Mouse (Mus musculus) cerebellum, postnatal 4 days (tissue): Measurements from ENCODE around the gene Kcnk6.

Experiments
- DNase-seq, 2 experiments: peaks; one replicate each; pipeline ENCODE4 v3.0.0; 2022; ENCODE audit warnings: low spot score in 2 of 2, mixed read lengths in 1 of 2

Kcnk6 gene

DNA sequence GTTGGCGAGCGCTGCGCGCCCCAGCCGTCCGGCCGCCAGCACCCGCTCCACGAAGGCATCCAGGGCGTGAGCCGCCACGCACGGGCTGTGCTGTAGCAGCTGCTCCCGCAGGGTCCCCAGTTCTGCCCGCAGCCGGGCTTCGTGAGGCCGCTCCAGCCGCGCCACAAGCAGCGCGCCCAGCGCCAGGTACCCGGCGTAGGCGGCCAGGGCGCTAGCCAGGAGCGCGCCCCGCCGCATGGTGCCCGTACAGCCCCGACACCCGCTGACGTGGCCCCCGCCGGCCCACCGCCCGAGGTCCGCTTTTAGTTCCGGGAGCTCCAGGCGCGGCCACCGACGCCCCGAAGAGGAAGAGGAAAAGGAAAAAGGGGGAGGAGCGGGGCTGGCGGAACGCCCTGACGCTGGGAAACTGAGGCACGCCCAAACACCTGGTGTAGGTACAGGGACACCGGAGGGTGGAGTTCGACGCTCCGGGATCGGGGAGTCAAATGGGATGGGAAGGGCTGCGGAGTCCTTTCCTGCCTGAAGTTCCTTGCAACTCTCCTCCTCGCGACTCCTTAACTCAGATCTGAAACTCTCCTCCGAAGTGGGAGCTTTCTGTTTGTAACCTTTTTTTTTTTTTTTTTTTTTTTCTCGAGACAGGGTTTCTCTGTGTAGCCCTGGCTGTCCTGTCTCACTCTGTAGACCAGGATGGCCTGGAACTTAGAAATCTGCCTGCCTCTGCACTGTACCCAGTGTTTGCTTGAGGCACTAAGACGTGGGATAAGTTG is at the start of gene Kcnk6:
Gene Kcnk6 (minus strand): TSS at position 269 of the 767 bp plus-strand sequence.
- DNase-seq, result no peak

DNA sequence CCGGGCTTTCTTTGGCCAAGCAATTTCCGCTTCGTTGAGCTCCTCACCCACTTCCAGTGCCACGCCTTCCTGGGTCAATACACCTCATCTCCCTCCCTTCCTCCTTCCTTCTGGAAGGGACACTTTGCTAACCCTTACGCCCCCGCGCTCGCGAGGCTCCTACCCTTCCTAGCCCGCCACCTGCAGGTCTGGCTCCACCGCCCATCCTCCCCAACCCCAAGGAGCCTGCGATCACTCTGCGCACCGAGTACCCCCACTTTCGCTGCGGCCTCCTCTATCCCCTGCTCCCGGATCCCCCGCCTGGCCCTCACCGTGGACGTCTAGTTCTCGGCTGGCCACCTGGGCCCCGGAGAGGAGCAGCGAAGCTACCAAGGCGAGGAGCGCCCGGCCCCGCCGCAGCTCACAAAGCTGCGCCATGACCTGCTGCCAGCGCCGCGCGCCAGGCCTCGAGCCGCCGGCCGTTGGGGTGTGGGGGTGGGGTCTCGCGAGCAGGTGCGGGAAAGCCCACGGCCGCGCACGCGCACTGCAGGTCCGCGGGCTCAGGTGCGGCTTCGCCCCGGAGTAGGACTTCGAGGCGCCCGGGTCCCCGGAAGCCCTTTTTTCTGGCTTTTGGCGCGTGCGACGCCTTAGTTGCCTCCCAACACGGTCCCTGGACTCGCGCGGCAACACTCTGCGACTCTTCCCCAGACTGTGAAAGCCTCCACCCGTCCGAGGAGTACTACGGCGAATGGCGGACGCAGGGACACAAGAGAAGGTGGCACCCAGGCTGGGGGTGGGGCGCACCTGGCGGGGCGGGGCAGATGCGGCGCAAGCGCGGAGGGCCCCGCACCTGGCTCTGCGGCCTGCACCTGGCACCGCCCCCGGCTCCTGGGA is 49.1 kb upstream of the Kcnk6 start, which contains the start of gene Spint2:
Gene Spint2 (minus strand): TSS at position 712 of the 873 bp plus-strand sequence.
- peak in 1 of 2 experiments; percentile 62 for DNase-seq

DNA sequence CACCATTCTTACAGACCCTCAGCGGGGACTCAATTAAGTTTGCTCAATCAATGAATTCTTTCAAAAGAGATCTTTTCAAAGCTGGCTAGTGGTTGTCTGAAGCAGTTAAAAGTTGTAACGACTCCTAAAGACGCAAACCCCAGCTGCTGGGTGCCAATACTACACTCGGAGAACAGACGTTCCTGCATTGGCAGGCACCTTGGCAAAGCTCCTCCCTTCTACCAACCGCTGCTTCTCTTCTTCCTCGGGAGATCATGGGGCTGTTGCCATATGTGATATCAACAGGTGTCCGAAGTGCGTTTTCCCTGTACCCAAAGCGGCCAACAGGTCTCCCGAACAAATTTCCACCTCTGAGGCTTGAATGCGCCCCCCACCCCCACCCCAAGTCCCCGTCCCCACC is 48.5 kb upstream of the Kcnk6 start:
- no peak for DNase-seq

DNA sequence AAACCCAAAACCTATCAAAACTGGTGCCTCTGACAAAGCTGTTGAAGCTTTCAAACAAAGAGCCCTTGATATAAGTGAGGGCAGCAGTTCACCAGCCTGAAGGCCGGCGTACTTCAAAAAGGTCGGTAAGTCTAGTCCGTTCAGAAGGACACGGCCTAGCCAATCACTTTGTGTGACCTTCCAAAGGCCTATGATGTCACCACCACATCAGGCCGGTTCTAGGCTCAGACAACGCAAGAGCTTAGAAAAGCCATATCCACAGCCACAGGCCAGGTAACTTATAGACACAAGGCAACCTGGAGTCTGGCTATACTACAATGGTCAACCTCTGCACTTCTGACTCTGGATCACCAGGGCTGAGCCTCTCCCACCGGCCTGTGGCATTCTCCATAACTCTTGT is 47.6 kb upstream of the Kcnk6 start:
- DNase-seq, result no peak

DNA sequence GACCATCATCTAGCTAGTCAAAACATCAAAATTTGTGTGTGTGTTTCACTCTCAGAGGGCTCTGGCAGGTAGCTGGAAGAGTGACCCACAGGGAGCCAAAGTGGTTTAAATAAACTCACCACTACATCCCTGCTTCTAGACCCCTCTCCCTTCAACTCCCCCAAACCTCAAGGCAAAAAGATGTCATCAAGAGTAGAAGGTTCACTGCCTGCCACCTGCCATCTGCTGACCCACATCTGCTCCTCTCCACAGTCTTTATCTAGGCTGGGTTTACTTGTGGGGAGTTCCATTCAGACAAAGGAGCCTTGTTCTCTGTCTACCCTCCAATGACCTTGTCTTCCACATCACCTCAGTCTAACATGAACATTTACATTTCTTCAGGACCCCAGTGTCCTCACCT is 46.9 kb upstream of the Kcnk6 start:
- no peak for DNase-seq

DNA sequence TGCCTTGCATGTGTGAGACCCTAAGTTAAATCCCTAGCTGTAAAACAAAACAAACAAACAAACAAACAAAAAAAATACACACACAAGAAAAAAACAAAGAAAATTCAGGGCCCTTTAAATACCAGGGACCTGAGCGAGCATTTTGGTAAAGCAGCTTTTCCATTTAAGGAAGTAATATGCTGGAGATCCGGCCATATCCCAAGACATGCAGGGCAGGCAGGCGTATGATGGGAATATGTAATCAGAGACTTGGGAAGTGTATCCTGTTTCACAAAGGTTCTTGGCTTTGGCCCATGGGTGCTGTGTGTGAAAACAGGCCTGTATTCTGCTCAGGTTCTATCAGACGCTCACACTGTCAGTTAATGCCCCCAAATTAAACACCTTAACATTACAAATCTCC is 45.2 kb upstream of the Kcnk6 start:
- no peak for DNase-seq

DNA sequence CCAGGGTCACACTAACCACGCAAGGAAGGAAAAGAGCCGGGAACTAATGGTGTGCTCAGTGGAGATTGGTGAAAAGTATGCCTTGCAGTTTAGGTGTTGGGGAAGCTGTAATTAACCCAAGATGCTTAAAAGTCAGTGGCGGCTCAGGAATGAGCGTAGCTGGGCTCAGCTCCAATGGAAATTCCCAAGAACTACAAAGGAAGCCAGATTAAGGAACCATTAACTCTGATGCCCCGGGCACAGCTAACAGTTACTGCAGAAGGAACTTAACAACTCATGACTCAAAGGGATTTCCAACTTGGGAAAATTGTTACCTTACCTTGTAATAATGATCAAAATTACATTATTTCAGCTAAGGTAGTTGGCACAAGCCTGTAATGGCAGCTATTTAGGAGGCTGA is 44.4 kb upstream of the Kcnk6 start:
- no peak for DNase-seq

DNA sequence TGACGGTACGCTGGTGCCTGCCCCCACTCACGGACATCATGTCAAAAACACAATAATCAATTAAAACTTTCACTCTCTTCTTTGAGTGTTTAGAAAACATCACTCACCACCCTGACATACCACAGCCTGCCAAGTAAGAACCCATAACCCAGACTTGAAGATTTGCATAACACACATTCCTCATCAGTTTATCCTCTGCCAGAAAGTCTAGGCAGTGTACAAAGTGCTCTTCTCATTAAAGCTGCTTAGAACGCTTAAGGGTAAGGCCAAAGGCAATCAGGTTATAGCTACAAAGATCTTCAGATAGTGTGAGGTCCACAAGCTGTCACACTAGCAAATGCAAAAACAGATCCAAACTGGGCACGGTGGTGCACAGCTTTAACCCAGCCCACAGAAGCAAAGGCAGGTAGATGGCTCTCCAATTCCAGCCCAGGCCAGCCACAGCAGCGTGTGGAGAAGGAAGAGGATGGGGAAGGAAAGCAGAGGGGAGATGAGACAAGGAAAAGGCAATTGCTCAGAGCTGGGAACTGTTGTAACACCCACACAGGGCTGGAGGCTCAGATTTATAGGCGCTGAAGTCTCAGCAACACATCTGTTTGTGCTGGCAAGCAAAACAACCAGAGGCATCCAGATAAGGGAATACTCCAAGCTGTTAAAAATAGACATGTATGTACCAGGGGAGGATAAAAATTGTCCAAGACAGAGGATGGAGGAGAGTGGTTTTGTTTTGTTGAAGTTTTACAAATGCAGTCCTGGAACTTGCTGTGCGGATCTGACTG is 39.6 kb upstream of the Kcnk6 start:
- DNase-seq, result no peak

DNA sequence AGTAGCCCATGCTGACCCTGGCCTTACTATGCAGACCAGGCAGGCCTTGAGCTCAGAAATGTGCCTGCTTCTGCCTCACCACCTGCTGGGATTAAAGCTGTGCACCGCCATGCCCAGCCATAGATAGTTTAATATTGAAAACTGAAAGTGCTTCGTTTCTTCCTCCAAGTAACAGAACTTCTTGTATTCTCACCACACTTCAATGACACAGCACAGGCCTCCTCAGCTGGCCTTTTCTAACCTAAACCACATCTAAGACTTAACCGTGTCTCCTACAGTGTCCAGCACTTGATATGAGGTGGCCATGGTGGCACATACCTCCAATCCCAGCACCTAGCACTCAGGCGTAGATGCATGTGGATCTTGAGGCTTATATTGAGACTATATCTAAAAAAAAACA is 38.1 kb upstream of the Kcnk6 start:
- no peak for DNase-seq

DNA sequence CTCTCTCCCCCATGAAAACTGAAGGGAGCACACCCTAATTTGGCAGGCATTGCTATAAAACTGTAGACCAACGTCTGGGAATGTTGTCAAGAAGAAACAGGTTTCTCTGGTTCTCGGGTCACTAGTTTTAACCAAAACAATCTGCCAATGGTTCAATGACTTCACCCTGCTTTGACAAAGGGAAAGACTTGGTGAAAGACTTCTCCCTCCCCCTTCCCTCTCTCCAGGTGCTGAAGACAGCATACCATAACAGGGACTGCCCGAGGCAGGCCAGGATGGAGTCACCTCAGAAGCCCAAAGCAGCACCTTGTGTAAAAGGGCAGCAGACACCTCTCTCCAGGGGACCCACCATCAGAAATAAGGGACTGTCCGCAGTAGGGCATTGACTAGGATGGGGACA is 34.6 kb upstream of the Kcnk6 start:
- DNase-seq, result no peak

DNA sequence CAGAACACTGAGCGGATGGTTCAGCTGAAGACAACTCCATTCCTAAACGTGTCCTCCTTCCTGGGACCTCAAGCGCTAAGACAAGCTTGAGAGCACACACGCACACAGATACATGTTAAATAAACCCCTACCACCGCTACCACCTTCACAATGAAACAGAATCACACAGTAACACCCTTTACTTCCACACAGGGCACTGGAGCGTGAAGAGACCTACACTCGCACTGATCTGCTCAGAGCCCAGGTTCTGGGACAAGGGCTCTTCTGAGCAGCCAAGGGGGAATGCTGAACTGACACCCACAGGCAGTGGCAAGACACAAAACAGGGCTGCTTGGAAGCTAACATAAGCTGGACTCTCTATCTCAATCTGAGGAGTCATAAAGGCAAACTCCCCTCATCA is 33.3 kb upstream of the Kcnk6 start:
- DNase-seq, result no peak

DNA sequence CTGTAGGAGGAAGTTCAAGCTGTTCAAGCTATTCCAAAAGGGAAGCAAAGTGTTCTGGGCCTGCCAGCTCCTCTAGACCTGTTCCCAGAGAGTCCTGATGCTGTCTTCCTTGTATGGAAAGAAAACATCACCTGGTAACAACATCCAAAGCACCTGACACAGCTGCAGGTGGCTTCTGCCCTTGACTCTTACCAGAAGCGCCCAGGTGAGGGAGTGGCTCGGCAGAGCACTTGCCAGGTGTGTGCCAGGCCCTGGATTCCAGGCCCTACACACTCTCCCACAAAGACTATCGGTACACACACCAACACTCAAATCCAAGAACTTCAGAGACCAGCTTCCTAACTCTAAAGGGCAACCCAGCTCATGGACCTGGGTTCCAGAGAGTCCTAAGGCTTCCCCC is 31.5 kb upstream of the Kcnk6 start:
- DNase-seq, result no peak

DNA sequence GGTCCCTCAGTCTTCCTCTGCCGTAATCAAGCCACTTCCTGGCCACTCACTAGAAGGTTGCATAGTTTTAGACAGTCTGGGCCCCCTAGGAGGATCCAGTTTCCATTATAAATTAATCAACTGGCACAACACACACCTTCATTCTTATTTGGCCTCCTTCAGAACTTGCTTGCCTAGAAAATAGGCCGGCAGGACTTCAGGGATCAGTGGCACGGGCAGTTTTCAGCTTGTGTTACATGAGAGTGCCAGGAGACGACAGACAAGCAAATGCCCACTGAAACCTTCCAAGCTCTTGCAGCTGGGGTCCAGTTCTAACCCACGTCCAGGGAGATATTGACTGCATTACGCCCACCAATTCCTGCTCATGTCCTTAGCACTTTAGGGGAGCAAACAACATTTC is 29.8 kb upstream of the Kcnk6 start:
- DNase-seq, result no peak

DNA sequence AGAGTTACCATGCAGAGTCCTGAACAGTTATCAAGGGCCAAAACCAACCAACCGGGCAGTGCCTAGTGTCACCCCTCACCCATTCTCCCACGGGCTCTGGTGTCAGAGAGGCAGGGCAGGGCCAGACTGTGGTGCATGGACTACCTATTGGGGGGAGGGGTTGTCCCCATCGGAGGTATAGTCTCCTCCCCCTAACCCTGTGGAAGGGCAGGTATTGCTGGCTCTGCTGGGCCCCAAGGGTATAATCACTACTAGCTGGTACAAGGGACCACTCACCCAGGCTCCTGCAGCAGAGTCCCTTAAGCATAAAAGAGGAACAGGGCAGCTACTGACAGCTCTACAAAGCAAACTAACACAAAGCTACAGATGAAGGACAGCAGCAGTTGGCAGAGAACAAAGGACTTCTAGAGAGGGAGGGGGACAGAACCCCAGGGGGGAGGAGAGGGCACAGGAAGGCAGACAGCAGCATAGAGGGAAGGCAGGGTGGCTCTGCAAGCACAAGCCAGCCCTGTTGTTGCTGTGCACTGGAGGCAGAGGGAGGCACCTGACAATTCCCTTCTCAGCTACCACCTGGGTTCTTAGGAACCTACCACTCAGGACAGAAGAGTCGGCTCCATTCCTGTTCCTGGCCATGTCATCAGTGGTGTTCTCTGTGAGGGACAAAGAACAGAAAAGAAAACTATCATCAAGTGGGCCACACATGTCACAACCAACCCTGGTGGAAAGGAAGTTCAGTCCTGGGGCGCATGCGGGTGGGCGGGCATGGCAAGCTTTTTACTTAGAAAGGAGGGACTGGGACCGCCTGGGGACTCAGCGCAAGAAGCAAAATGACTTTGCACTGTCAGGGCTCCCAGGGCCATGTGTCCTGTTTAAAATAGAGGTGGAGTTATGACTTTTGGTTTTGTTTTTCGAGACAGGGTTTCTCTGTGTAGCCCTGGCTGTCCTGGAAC is 27.7 kb upstream of the Kcnk6 start:
- no peak for DNase-seq

DNA sequence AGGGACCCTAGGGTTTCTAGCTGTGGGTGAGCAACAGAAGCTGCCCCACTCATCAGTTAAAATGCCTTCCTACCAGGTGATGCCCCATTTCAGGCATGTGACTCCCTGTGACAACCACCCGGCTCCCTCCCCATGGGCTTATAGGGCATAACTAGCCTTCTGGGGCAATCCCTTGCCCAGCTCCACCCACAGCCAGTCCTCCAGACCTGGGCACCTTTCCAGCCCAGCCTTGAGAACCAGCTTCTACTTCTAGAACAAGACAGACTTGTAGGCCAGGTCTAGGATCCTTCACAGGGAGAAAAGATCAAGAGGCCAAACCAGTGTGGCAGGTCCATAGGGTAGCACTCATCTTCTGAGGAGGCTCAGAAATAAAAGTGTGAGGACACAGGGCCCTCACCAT is 25.1 kb upstream of the Kcnk6 start:
- DNase-seq, result no peak

DNA sequence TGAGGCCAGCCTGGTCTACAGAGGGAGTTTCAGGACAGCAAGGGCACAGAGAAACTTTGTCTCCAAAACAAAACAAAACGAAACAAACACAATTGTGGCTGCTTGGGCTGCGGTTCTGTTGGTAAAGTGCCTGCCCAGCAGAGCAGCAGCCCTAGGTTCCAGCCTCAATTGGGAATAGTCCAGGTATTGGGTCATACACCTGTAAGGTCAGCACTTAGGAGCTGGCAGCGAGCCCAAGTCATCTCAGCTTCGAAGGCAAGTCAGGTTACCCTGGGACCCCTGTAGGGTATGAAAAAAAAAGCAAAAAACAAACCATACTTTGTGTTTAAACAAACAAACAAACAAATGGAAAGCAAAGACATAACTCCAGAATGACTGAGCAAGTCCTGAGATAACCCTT is 23.6 kb upstream of the Kcnk6 start:
- DNase-seq, result no peak

DNA sequence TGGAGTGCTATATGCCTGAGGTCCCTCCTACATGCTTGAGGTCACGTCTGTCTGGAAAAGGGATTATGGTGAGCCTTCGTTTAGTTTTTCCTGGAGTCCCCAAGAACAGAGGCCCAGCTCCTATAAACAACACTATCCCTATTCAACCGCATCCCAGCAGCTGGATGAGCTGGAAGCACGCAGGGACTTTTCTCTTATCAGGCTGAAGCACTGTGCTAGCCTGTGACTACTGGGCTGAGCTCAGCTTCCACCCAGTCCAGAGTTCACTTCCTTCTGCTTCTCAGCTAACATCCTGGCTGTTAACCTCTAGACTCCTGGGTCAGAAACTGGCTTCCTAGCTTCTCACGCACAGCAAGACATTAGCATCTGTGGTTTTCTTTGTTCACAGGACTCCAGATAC is 21.5 kb upstream of the Kcnk6 start:
- DNase-seq, result no peak

DNA sequence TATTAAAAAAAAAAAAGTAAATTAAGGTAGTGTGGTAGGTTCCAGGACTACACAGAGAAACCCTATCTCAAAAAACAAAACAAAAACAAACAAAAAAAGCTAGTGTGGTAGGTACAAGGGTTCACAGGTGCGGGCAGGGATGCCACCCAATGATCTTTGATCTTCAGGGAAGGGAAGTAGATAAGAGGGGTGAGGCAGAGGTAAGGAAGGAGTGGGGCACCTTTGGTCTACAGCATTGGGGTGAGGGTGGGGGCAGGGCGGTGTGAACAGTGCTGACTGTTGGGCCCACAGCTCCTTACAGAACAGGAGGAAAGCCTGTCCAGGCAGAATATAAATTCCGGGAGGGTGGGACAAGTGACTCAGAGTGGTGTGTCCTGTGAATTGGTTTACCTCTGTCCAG is 18.9 kb upstream of the Kcnk6 start:
- DNase-seq, result no peak

DNA sequence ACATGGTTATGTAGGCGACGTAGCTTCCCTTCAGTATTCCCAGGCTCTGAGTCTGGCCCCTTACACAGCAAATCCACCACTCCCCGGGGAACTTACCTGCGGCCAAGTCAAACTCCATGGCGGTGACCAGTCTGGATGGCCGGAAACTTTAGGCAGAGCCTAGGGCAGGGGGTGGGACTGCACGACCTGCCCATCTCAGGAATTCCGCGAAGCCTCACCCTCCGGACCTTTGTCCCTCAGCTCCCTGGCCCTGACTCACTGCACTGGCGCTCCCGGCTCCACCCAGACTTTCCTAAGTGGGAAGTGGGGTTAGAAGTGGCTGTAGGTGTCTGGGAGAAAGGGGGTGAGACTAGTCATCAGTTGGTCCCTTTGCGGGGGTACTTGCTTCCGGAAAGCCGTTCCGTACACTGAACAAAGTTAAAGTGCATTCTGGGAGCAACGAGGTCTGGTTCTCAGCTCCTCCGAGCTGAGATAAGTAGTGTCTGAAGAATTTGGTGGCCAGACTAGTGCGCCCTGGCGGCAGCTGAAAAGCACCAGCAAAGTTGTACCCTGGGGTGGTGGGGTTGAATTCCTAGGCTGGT is 16.0 kb upstream of the Kcnk6 start, which contains the start of gene 2200002D01Rik:
Gene 2200002D01Rik (minus strand): TSS at position 206 of the 581 bp plus-strand sequence.
- DNase-seq, result no peak

DNA sequence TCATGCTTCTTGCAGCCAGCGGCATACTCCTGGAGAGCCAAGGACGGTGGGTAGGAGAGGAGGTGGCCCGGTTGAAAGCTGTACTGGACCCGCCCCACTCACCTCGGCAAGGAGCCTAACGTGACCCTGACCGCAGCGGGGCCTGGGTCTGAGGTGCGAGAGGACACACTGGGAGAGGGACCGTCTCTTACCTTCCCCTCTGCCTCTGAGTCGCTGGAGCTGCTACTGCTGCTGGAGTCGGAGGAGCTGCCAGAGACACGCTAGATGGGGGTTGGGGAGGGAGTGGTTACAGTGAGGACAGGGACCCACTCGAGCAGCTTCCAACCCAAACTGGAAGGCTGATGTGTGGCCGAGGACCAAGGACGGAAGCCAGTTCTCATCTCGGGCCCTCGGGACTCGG is 15.4 kb upstream of the Kcnk6 start:
- no peak for DNase-seq

DNA sequence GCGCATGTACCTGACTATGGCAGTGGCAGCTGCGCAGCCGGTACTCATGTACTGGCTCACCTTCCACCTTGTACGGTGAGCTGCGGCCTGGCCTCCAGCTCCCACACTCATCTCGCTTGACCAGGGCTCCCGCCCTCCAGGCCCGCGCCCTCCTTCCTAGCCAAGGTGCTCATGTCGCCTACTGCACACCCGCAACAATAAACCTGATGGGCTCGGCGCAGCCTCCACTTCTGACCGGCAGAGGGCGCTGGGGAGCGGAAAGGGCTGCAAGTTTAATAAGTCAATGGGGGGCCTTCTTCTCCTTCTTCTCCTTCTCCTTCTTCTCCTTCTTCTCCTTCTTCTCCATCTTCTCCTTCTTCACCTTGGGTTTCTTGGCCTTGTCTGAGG is 15.0 kb upstream of the Kcnk6 start:
- DNase-seq, result peak; percentile 65 to 81
